Mouse (Mus musculus): Measurements from ENCODE around the gene Lrmda.

DNA sequence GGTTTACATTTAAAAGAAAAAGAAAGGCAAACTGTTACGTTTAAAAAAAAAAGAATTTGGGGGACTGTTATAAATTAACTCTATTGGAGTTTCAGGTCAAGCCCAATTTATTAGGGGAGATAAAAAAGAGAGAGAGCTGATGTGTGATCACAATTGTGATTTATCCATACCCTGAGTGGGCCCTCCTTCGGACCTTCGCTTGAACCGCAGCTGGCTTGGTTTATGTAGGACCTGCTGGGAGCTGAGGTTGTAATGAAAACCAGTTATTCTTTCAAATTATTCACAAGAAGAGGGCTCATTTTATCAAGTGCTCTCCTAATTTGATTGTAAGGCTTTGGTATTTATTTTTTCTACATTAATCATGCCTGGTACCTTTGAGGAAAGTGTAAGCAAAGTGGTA, 99.0 kb downstream of the Lrmda start:
- TF ChIP-seq POLR2A (IDR thresholded peaks at IDR 0.05; ENCODE audit: control insufficient read depth, extremely low read depth, insufficient read depth, low read length, poor library complexity) (no peak), CTCF (IDR thresholded peaks at IDR 0.05; ENCODE audit: borderline replicate concordance, control insufficient read depth, extremely low read depth, insufficient read depth, low read length, poor library complexity) (no peak)
